Mouse (Mus musculus): ENCODE results near the gene Gm15140. TPM values are rescaled to one million over a fixed set of nuclear protein-coding genes. Genes with fewer than 3 reads are reported as not detected.
"Not testable (repeated sequence)": the region's sequence is repeated elsewhere in the genome, so short reads cannot be mapped to it uniquely, and the experiment has no call there.

Gene Gm15140
- polyA plus RNA-seq (2015; fragmentation: Nextera tagmentation; extraction: Ambion mirVana): not detected in 2 replicates

- H3K27ac ChIP-seq; H3K27me3 ChIP-seq; H3K4me1 ChIP-seq (replicated peaks); H3K36me3 ChIP-seq; H3K9ac ChIP-seq (replicated peaks); H3K9me3 ChIP-seq; H3K4me3 ChIP-seq (replicated peaks); H3K4me2 ChIP-seq (replicated peaks); ATAC-seq: not testable (repeated sequence)
- 71% methylated on average over 1 of the region's 1 CpGs for WGBS
Measured at GRCm38 (mm10) chrX:154120585-154120984, at the start of gene Gm15140. Gene Gm15140 (minus strand): TSS chrX:154120685.

Other genes with a start within 250 kb of the Gm15140 start
- not detected in 2 replicates for gene Samt1, start 108.0 kb downstream of the Gm15140 start, polyA plus RNA-seq (2015; fragmentation: Nextera tagmentation; extraction: Ambion mirVana)
- gene 4921511M17Rik, start 86.9 kb downstream of the Gm15140 start, polyA plus RNA-seq (2015; fragmentation: Nextera tagmentation; extraction: Ambion mirVana): not detected in 2 replicates
- gene Gm10057, start 65.6 kb downstream of the Gm15140 start, polyA plus RNA-seq (2015; fragmentation: Nextera tagmentation; extraction: Ambion mirVana): not detected in 2 replicates
- not detected in 2 replicates for gene 4930524N10Rik, start 222.7 kb upstream of the Gm15140 start, polyA plus RNA-seq (2015; fragmentation: Nextera tagmentation; extraction: Ambion mirVana)

Measured in midbrain, embryonic 13.5 days (tissue).